Mouse (Mus musculus): ENCODE measurements at regions not wholly inside any gene's neighbourhood (a gene's known extent, or its start where the extent isn't known, plus 50 kb on each side); places are given as distances from the start of the nearest gene placed in this dataset.

GRCm38 (mm10) chr6:108910330-108910729 is 81.9 kb downstream of the Edem1 start:
- in situ Hi-C loops (cut with MboI, MseI), result no loop called here

- in situ Hi-C loops (cut with MboI, MseI), result no loop called here
These were observed 84.1 kb downstream of the Edem1 start for GRCm38 (mm10) chr6:108912539-108912938.

GRCm38 (mm10) chr6:108919372-108919913 is 91.0 kb downstream of the Edem1 start:
- in situ Hi-C loops (cut with MboI, MseI), result no loop called here

- in situ Hi-C loops (cut with MboI, MseI), result no loop called here
These were observed 92.7 kb downstream of the Edem1 start for GRCm38 (mm10) chr6:108921181-108921580.

- in situ Hi-C loops (cut with MboI, MseI), result no loop called here
These were observed 94.1 kb downstream of the Edem1 start for GRCm38 (mm10) chr6:108922564-108922963.

GRCm38 (mm10) chr6:108928981-108929380 is 100.5 kb downstream of the Edem1 start:
- in situ Hi-C loops (cut with MboI, MseI), result no loop called here

- in situ Hi-C loops (cut with MboI, MseI), result no loop called here
These were observed 110.2 kb downstream of the Edem1 start for GRCm38 (mm10) chr6:108938646-108939045.

GRCm38 (mm10) chr6:108942288-108942687 is 113.8 kb downstream of the Edem1 start:
- in situ Hi-C loops (cut with MboI, MseI), result no loop called here

GRCm38 (mm10) chr6:108952389-108952788 is 123.9 kb downstream of the Edem1 start:
- in situ Hi-C loops (cut with MboI, MseI), result no loop called here

GRCm38 (mm10) chr6:108962810-108963209 is 134.4 kb downstream of the Edem1 start:
- in situ Hi-C loops (cut with MboI, MseI), result loop anchor here (10.0 kb wide), 1 partner anchor 1502 kb away; no protein-coding TSS in a partner anchor

- in situ Hi-C loops (cut with MboI, MseI), result loop anchor here (10.0 kb wide), 1 partner anchor 1502 kb away; no protein-coding TSS in a partner anchor
These were observed 134.9 kb downstream of the Edem1 start for GRCm38 (mm10) chr6:108963295-108963694.

GRCm38 (mm10) chr6:108969477-108970176 is 141.2 kb downstream of the Edem1 start:
- in situ Hi-C loops (cut with MboI, MseI), result loop anchor here (10.0 kb wide), 1 partner anchor 1495 kb away; no protein-coding TSS in a partner anchor

- in situ Hi-C loops (cut with MboI, MseI), result no loop called here
These were observed 143.1 kb downstream of the Edem1 start for GRCm38 (mm10) chr6:108971415-108972089.

- in situ Hi-C loops (cut with MboI, MseI), result no loop called here
These were observed 145.3 kb downstream of the Edem1 start for GRCm38 (mm10) chr6:108973701-108974100.

- in situ Hi-C loops (cut with MboI, MseI), result no loop called here
These were observed 161.1 kb downstream of the Edem1 start for GRCm38 (mm10) chr6:108989506-108989905.

- in situ Hi-C loops (cut with MboI, MseI), result no loop called here
These were observed 165.3 kb downstream of the Edem1 start for GRCm38 (mm10) chr6:108993743-108994142.

- in situ Hi-C loops (cut with MboI, MseI), result no loop called here
These were observed 176.0 kb downstream of the Edem1 start for GRCm38 (mm10) chr6:109004443-109004842.

- in situ Hi-C loops (cut with MboI, MseI), result no loop called here
These were observed 180.9 kb downstream of the Edem1 start for GRCm38 (mm10) chr6:109009364-109009763.

GRCm38 (mm10) chr6:109009793-109010192 is 181.4 kb downstream of the Edem1 start:
- in situ Hi-C loops (cut with MboI, MseI), result no loop called here

- in situ Hi-C loops (cut with MboI, MseI), result no loop called here
These were observed 191.3 kb downstream of the Edem1 start for GRCm38 (mm10) chr6:109019731-109020130.

All from T-helper 2 cell (primary cell).